Comparison of ENCODE assay signal across 18 mouse cellular contexts in genomic region chr17:86256730-86257131, GRCm38 (mm10).
DNase-seq lines count a peak whose midpoint lies in the region; ATAC-seq lines count a peak whose summit lies in the region.
"Had no signal": no experiment of that assay in that cellular context is flagged by ENCODE, and none has a peak within 500 bp of the region (broad histone marks: within the 10 kb centered on the region; RNA-seq: fewer than 3 reads in every experiment).

No protein-coding gene starts in this region.

- no peak for ATAC-seq in kidney, embryonic 15.5 days (replicated peaks; ENCODE audit: low FRiP score)
- ATAC-seq in heart, embryonic 13.5 days (ENCODE audit: extremely low read depth, insufficient number of reproducible peaks, low FRiP score, low TSS enrichment) = no peak; the same call in 1 of the 2 replicates
- no peak for ATAC-seq in lung, embryonic 15.5 days (ENCODE audit: borderline replicate concordance, extremely low read depth, low FRiP score, low TSS enrichment)
- no peak for ATAC-seq in inflammation-experienced regulatory T-cells, adult 6 months
- ATAC-seq: CD4-positive, CD25-positive, alpha-beta regulatory T cell, adult 4 months had no signal

- H3K36me3 ChIP-seq in kidney, embryonic 15.5 days = no peaks in the 10 kb centered on the region
- 0 out of 2 replicates have a peak, but pooled peaks cover 5% of the 10 kb centered on the region for H3K36me3 ChIP-seq in heart, embryonic 13.5 days
- 0 out of 2 replicates have a peak, but pooled peaks cover 2% of the 10 kb centered on the region for H3K36me3 ChIP-seq in lung, embryonic 15.5 days
- H3K36me3 ChIP-seq: embryonic facial prominence, embryonic 13.5 days; liver, embryonic 13.5 days had no signal

- no peaks in the 10 kb centered on the region for H3K27me3 ChIP-seq in kidney, embryonic 15.5 days
- H3K27me3 ChIP-seq in heart, embryonic 13.5 days (replicated peaks) = no peaks in the 10 kb centered on the region
- no peaks in the 10 kb centered on the region for H3K27me3 ChIP-seq in lung, embryonic 15.5 days
- H3K27me3 ChIP-seq: embryonic facial prominence, embryonic 13.5 days; liver, embryonic 13.5 days; neural tube, embryonic 12.5 days had no signal

- 0 out of 2 replicates have a peak overlapping the region, but pooled peaks have one; percentile 41 for H3K27ac ChIP-seq in kidney, embryonic 15.5 days
- peak overlapping the region; percentile 40 for H3K27ac ChIP-seq in brown adipose tissue, adult 24 weeks (replicated peaks; ENCODE audit: low read depth, low read length)
- H3K27ac ChIP-seq in heart, embryonic 13.5 days (replicated peaks) = peak overlapping the region; percentile 41; the same call in 1 of the 2 replicates
- peak overlapping the region; percentile 15; the same call in 1 of the 2 replicates for H3K27ac ChIP-seq in lung, embryonic 15.5 days
- H3K27ac ChIP-seq: embryonic facial prominence, embryonic 13.5 days; hindbrain, embryonic 14.5 days; kidney, postnatal 0 days; liver, embryonic 13.5 days; neural tube, embryonic 12.5 days had no signal

- DNase-seq in kidney, adult 8-10 months = no peak
- DNase-seq in spleen, postnatal 4 days (ENCODE audit: low spot score in 2 of 2) = no peak
- DNase-seq: adrenal gland, adult 8-10 months; cerebellum, adult 2 months; gastrocnemius, postnatal 25 days; layer of hippocampus, postnatal 36 days; liver, embryonic 13.5 days had no signal

- WGBS in kidney, embryonic 15.5 days = 61% methylated on average over 10 of the region's 10 CpGs
- WGBS in heart, embryonic 13.5 days = 51% methylated on average over 10 of the region's 10 CpGs
- 59% methylated on average over 10 of the region's 10 CpGs for WGBS in lung, embryonic 15.5 days

- H3K4me3 ChIP-seq in kidney, embryonic 15.5 days (replicated peaks) = no peak overlapping the region
- H3K4me3 ChIP-seq in brown adipose tissue, adult 24 weeks (ENCODE audit: insufficient read depth, low read depth, low read length) = no peak overlapping the region
- H3K4me3 ChIP-seq in heart, embryonic 13.5 days = no peak overlapping the region
- no peak overlapping the region for H3K4me3 ChIP-seq in lung, embryonic 15.5 days
- H3K4me3 ChIP-seq: embryonic facial prominence, embryonic 13.5 days; liver, embryonic 13.5 days; megakaryocyte, embryonic 14.5 days; neural tube, embryonic 12.5 days had no signal

- H3K4me2 ChIP-seq in kidney, embryonic 15.5 days = no peak overlapping the region
- no peak overlapping the region for H3K4me2 ChIP-seq in heart, embryonic 13.5 days
- no peak overlapping the region for H3K4me2 ChIP-seq in lung, embryonic 15.5 days
- H3K4me2 ChIP-seq: embryonic facial prominence, embryonic 13.5 days; hindbrain, embryonic 14.5 days; liver, embryonic 13.5 days; neural tube, embryonic 12.5 days had no signal

- H3K4me1 ChIP-seq in kidney, embryonic 15.5 days = peaks cover 18% of the 10 kb centered on the region
- peaks cover 8% of the 10 kb centered on the region for H3K4me1 ChIP-seq in brown adipose tissue, adult 24 weeks (ENCODE audit: control insufficient read depth, insufficient read depth, insufficient read length, low read length)
- H3K4me1 ChIP-seq in heart, embryonic 13.5 days = peaks cover 55% of the 10 kb centered on the region
- H3K4me1 ChIP-seq in lung, embryonic 15.5 days = peaks cover 14% of the 10 kb centered on the region
- H3K4me1 ChIP-seq: liver, embryonic 13.5 days had no signal

- H3K9me3 ChIP-seq in kidney, embryonic 15.5 days (replicated peaks) = 0 out of 2 replicates have a peak, but pooled peaks cover 4% of the 10 kb centered on the region
- peaks cover 7% of the 10 kb centered on the region for H3K9me3 ChIP-seq in heart, embryonic 13.5 days
- H3K9me3 ChIP-seq in lung, embryonic 15.5 days = 0 out of 2 replicates have a peak, but pooled peaks cover 3% of the 10 kb centered on the region
- H3K9me3 ChIP-seq: liver, embryonic 13.5 days had no signal

- H3K9ac ChIP-seq in kidney, embryonic 15.5 days = no peak overlapping the region
- H3K9ac ChIP-seq in heart, embryonic 13.5 days = no peak overlapping the region; the same call in 1 of the 2 replicates
- no peak overlapping the region for H3K9ac ChIP-seq in lung, embryonic 15.5 days
- H3K9ac ChIP-seq: embryonic facial prominence, embryonic 13.5 days; hindbrain, embryonic 14.5 days; liver, embryonic 13.5 days; neural tube, embryonic 12.5 days had no signal
